Comparison of ENCODE assay signal across 8 mouse cellular contexts in the genomic region with DNA sequence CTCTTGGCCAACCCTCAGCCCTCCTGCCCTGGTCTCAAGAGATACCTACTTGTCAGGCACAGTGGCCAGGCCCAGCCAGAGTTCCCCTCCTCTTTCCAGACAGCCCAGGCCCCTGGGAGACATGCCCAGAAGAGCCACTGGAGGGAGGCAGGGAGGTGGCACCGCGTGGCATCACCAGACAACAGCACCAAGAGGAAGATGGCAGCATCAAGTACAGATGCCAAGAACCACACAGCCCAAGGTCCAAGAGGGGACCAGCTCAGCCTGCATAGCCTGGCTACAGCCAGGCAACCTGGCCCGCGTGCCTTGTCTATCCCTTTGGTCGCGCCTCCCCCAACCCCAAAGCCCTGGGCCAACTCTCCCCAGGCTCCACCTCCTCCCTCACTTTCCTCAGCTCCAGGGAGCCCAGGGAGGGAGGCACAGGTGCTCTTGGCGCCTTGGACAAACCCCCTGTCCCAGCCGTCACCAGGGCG. TPM values are rescaled to one million over a fixed set of nuclear protein-coding genes. Genes with fewer than 3 reads are reported as not detected.
DNase-seq lines count a peak whose midpoint lies in the region; ATAC-seq and TF ChIP-seq lines count a peak whose summit lies in the region.

No protein-coding gene starts in this region.

- peaks cover 10% of the 10 kb centered on the region for H3K4me1 ChIP-seq in heart, embryonic 11.5 days (ENCODE audit: control insufficient read depth, insufficient read depth, low read length)
- H3K4me1 ChIP-seq in embryonic facial prominence, embryonic 15.5 days, result peaks cover 18% of the 10 kb centered on the region
- H3K4me1 ChIP-seq in stomach, postnatal 0 days (replicated peaks; ENCODE audit: control insufficient read depth, insufficient read depth), result no peaks in the 10 kb centered on the region

- no peaks in the 10 kb centered on the region for H3K36me3 ChIP-seq in heart, embryonic 11.5 days (ENCODE audit: control insufficient read depth, insufficient read depth, low read length)
- H3K36me3 ChIP-seq in embryonic facial prominence, embryonic 15.5 days, result no peaks in the 10 kb centered on the region
- no peaks in the 10 kb centered on the region for H3K36me3 ChIP-seq in stomach, postnatal 0 days (ENCODE audit: control insufficient read depth, insufficient read depth, low read length)

- peaks cover 45% of the 10 kb centered on the region for H3K27me3 ChIP-seq in heart, embryonic 11.5 days (ENCODE audit: control insufficient read depth, insufficient read depth, low read length)
- H3K27me3 ChIP-seq in embryonic facial prominence, embryonic 15.5 days, result peaks cover 9% of the 10 kb centered on the region
- H3K27me3 ChIP-seq in stomach, postnatal 0 days (ENCODE audit: control insufficient read depth, insufficient read depth, low read length), result no peaks in the 10 kb centered on the region

- no peak for DNase-seq in heart, postnatal 36 days
- peak; percentile 72 for DNase-seq in ZHBTc4 (ENCODE audit: low read depth, low spot score)
- DNase-seq in layer of hippocampus, adult 2 months (ENCODE audit: low spot score in 2 of 2), result peak; percentile 33 to 49
- peak; percentile 34 for DNase-seq in stomach, postnatal 0 days (ENCODE audit: low spot score)
- DNase-seq in thymus, postnatal 0 days (ENCODE audit: low spot score), result no peak

- WGBS in heart, embryonic 11.5 days (ENCODE audit: insufficient replicate concordance), result 5% methylated on average over 9 of the region's 9 CpGs
- 5% methylated on average over 9 of the region's 9 CpGs for WGBS in embryonic facial prominence, embryonic 15.5 days
- WGBS in stomach, postnatal 0 days, result 22% methylated on average over 9 of the region's 9 CpGs

- no peak overlapping the region for H3K27ac ChIP-seq in heart, embryonic 11.5 days (ENCODE audit: low read depth, low read length)
- H3K27ac ChIP-seq in embryonic facial prominence, embryonic 15.5 days (replicated peaks), result no peak overlapping the region
- peak overlapping the region; percentile 96 for H3K27ac ChIP-seq in layer of hippocampus, adult 2 months
- H3K27ac ChIP-seq in stomach, postnatal 0 days (replicated peaks), result no peak overlapping the region

- peak overlapping the region; percentile 98 for H3K4me2 ChIP-seq in heart, embryonic 11.5 days
- peak overlapping the region; percentile 100 for H3K4me2 ChIP-seq in embryonic facial prominence, embryonic 15.5 days (replicated peaks)
- H3K4me2 ChIP-seq in stomach, postnatal 0 days (replicated peaks; ENCODE audit: low read depth), result no peak overlapping the region; the same call in 1 of the 2 replicates

- intact Hi-C loops in heart, postnatal 36 days (cut with DNase I), result no loop called here

- no peak for ATAC-seq in heart, embryonic 11.5 days (replicated peaks; ENCODE audit: insufficient number of reproducible peaks, low FRiP score, low TSS enrichment)
- ATAC-seq in embryonic facial prominence, embryonic 15.5 days (ENCODE audit: insufficient number of reproducible peaks, low FRiP score, low TSS enrichment, low read depth), result no peak
- ATAC-seq in megakaryocyte-erythroid progenitor cell, adult 5-6 weeks (replicated peaks; ENCODE audit: low FRiP score, low TSS enrichment, poor library complexity, severe bottlenecking), result peak; percentile 12; the same call in 1 of the 2 replicates
- ATAC-seq in stomach, postnatal 0 days (ENCODE audit: low FRiP score, low TSS enrichment), result peak; percentile 25; the same call in 1 of the 2 replicates

- TF ChIP-seq CTCF in layer of hippocampus, adult 2 months (conservative IDR thresholded peaks at IDR 0.05), result peak; percentile 77
- peak; percentile 48 for TF ChIP-seq CTCF in stomach, postnatal 0 days (IDR thresholded peaks at IDR 0.05; ENCODE audit: low read depth)

- no peaks in the 10 kb centered on the region for H3K9me3 ChIP-seq in heart, embryonic 11.5 days (replicated peaks; ENCODE audit: control insufficient read depth, low read length)
- no peaks in the 10 kb centered on the region for H3K9me3 ChIP-seq in embryonic facial prominence, embryonic 15.5 days (replicated peaks)
- H3K9me3 ChIP-seq in stomach, postnatal 0 days (ENCODE audit: control insufficient read depth, low read length), result no peaks in the 10 kb centered on the region

- TF ChIP-seq EP300 in stomach, postnatal 0 days (optimal IDR thresholded peaks at IDR 0.05), result no peak

- H3K4me3 ChIP-seq in heart, embryonic 11.5 days (ENCODE audit: low read depth, low read length), result peak overlapping the region; percentile 61
- peak overlapping the region; percentile 72 for H3K4me3 ChIP-seq in embryonic facial prominence, embryonic 15.5 days (replicated peaks)
- peak overlapping the region; percentile 77 for H3K4me3 ChIP-seq in layer of hippocampus, adult 2 months
- H3K4me3 ChIP-seq in stomach, postnatal 0 days (ENCODE audit: low read depth, low read length), result peak overlapping the region; percentile 66; the same call in 1 of the 2 replicates

- no peak overlapping the region for H3K9ac ChIP-seq in heart, embryonic 11.5 days (ENCODE audit: low read depth, low read length)
- H3K9ac ChIP-seq in embryonic facial prominence, embryonic 15.5 days, result no peak overlapping the region
- H3K9ac ChIP-seq in stomach, postnatal 0 days (ENCODE audit: low read length), result no peak overlapping the region

RNA-seq across cellular contexts. Expression of a gene that starts 1.2 kb away (rescaled TPM):
- polyA plus RNA-seq in heart, embryonic 11.5 days (2014; fragmentation: Nextera tagmentation; extraction: Ambion mirVana), result 0.34 and 0.43 TPM in 2 replicates
- under 1 TPM in 1 of 2 experiments, not detected in 1; 0.11 TPM for total RNA-seq in heart, postnatal 36 days (2021)
- polyA plus RNA-seq in embryonic facial prominence, embryonic 15.5 days (2015; fragmentation: Nextera tagmentation; extraction: Ambion mirVana), result 1.8 and 2.0 TPM in 2 replicates
- total RNA-seq in layer of hippocampus, adult 2 months (2021), result 10 to 100 TPM; 53.0 to 63.2 TPM
- total RNA-seq in megakaryocyte-erythroid progenitor cell, adult 5-6 weeks (2014; fragmentation: Nextera tagmentation), result not detected in 2 replicates
- total RNA-seq in megakaryocyte-erythroid progenitor cell, adult 5-6 weeks (2017), result not detected in 2 replicates
- 0.10 and 0.19 TPM in 2 replicates for polyA plus RNA-seq in stomach, postnatal 0 days (2015; fragmentation: Nextera tagmentation; extraction: Ambion mirVana)
- 0.10 and 0.13 TPM in 2 replicates for polyA plus RNA-seq in thymus, postnatal 0 days (2015; fragmentation: Nextera tagmentation; extraction: Ambion mirVana)

Comparison
In these comparisons a context has a peak if more than half of its experiments do, and no peak if none do; other contexts are left out.
1. ATAC-seq: peak in megakaryocyte-erythroid progenitor cell, adult 5-6 weeks (single experiment) and stomach, postnatal 0 days (single experiment); none in heart, embryonic 11.5 days (single experiment) and embryonic facial prominence, embryonic 15.5 days (single experiment).
2. DNase-seq: peak in ZHBTc4 (single experiment), layer of hippocampus, adult 2 months (2 of 2) and stomach, postnatal 0 days (single experiment); none in heart, postnatal 36 days (0 of 2) and thymus, postnatal 0 days (single experiment).
3. Peak in every context shown above with its lines, with median percentiles within 50 percentile points of each other: H3K4me3 ChIP-seq.